In the genomic region with DNA sequence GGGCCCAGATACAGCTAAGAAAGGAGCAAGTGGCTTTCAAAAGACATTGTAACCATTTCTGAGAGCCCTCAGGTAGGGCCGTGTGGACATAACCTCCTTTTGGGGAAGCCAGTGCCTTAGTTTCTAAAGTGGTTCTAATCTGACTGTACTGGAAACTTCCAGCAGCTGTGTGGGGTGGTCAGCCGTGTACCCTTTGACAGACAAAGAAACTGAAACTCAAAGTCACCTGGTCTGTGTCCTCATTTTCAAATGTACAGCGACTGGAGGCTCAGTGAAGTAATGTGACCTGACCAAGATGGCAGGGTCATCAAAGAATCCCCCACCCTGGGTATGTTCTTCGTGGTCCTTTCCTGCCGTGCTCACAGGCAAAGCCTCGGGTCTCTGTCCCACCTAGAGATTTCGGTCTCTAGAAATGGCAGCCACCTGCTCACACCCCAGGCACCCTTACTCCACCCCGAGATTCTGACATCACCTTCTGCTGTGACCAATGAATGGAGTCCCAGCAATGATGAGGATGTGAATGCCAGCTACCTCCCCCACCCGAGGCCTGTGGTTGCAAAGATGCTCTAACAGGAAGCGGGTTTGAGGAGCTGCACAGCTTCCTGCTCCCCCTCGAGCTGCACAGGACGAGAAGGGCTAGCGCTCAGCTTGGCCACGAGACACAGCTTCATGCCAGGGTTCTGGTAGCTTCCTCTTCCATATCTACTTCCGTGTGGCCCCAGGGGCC, we compare ENCODE assay signal across 8 mouse cellular contexts. TPM values are rescaled to one million over a fixed set of nuclear protein-coding genes. Genes with fewer than 3 reads are reported as not detected.
DNase-seq lines count a peak whose midpoint lies in the region; ATAC-seq lines count a peak whose summit lies in the region.

A gene (plus strand): TSS at position 579 of the 727 bp plus-strand sequence.

- no peak within 1 kb of the TSS for H3K4me3 ChIP-seq in midbrain, embryonic 10.5 days

- no peaks in the 10 kb centered on the region for H3K27me3 ChIP-seq in midbrain, embryonic 10.5 days (ENCODE audit: low read depth, poor library complexity, severe bottlenecking)

- peaks cover 4% of the 10 kb centered on the region; the same call in 1 of the 2 replicates for H3K4me1 ChIP-seq in midbrain, embryonic 10.5 days

- peak; percentile 60 for DNase-seq in layer of hippocampus, adult 11-12 months (ENCODE audit: low spot score)
- no peak for DNase-seq in layer of hippocampus, postnatal 14 days (ENCODE audit: low spot score in 2 of 2)
- DNase-seq in T-cell, adult 2 months (ENCODE audit: low spot score), result peak; percentile 98
- DNase-seq in induced T-regulatory cell, adult 2 months (ENCODE audit: low read depth), result peak; percentile 98
- DNase-seq in thymus, postnatal 36 days, result peak; percentile 89 to 96
- DNase-seq in cerebellum, adult 11 months, result no peak
- DNase-seq in midbrain, embryonic 10.5 days (ENCODE audit: low spot score), result no peak

- WGBS in midbrain, embryonic 10.5 days, result 82% methylated on average over 15 of the region's 15 CpGs

- ATAC-seq in megakaryocyte progenitor cell, adult 5-6 weeks (replicated peaks; ENCODE audit: poor library complexity), result peak; percentile 85

- H3K9me3 ChIP-seq in midbrain, embryonic 10.5 days (replicated peaks), result no peaks in the 10 kb centered on the region

- no peak within 1 kb of the TSS; the same call in 1 of the 2 replicates for H3K27ac ChIP-seq in midbrain, embryonic 10.5 days (replicated peaks)

- no peaks in the 10 kb centered on the region for H3K36me3 ChIP-seq in midbrain, embryonic 10.5 days

RNA-seq across cellular contexts. Expression of the gene that starts here (rescaled TPM):
- total RNA-seq in layer of hippocampus, postnatal 14 days (2021), result 1 to 10 TPM; 2.1 to 2.4 TPM
- total RNA-seq in megakaryocyte progenitor cell, adult 5-6 weeks (2015), result 30.2 and 31.7 TPM in 2 replicates
- 68.0 and 70.5 TPM in 2 replicates for total RNA-seq in megakaryocyte progenitor cell, adult 5-6 weeks (2017)
- 0.69 and 0.87 TPM in 2 replicates for polyA plus RNA-seq in midbrain, embryonic 10.5 days (2016; fragmentation: Nextera tagmentation; extraction: Ambion mirVana)

Comparison
In these comparisons a context has a peak if more than half of its experiments do, and no peak if none do; other contexts are left out.
1. RNA of the gene that starts here (total RNA-seq): 30.2 to 70.5 TPM in megakaryocyte progenitor cell, adult 5-6 weeks; 2.1 to 2.4 TPM in layer of hippocampus, postnatal 14 days; every median in the first group is over 4 times any median in the second.
2. DNase-seq: peak in layer of hippocampus, adult 11-12 months (single experiment), T-cell, adult 2 months (single experiment), induced T-regulatory cell, adult 2 months (single experiment) and thymus, postnatal 36 days (2 of 2); none in layer of hippocampus, postnatal 14 days (0 of 2), cerebellum, adult 11 months (single experiment) and midbrain, embryonic 10.5 days (single experiment).